Mouse (Mus musculus) megakaryocyte, embryonic 14.5 days (primary cell): ENCODE measurements at regions not wholly inside any gene's neighbourhood (a gene's known extent, or its start where the extent isn't known, plus 50 kb on each side); places are given as distances from the start of the nearest gene placed in this dataset.
A peak's percentile ranks its signal among the peaks of the same experiment; 100 is the strongest.

Experiments
- H3K27me3 ChIP-seq: replicated peaks from 2 replicates; pipeline ENCODE3; 2012; ENCODE audit warnings: inconsistent platforms
- H3K36me3 ChIP-seq: replicated peaks from 2 replicates; pipeline ENCODE3; 2012; ENCODE audit warnings: low read length, inconsistent platforms, mixed read lengths
- H3K4me1 ChIP-seq: 2 replicates; pipeline ENCODE4 v1.6.1; 2012; ENCODE audit warnings: inconsistent platforms
- H3K4me3 ChIP-seq: replicated peaks from 2 replicates; pipeline ENCODE3; 2012; ENCODE audit warnings: moderate library complexity, mild to moderate bottlenecking, inconsistent platforms
- H3K9me3 ChIP-seq: 2 replicates; pipeline ENCODE4 v1.6.1; 2012; ENCODE audit warnings: inconsistent platforms
- FLI1 ChIP-seq: IDR thresholded peaks from 2 replicates; pipeline ENCODE4 v1.6.1; 2012; ENCODE audit warnings: low read length, inconsistent platforms, mixed read lengths
- GATA1 ChIP-seq: IDR thresholded peaks from 3 replicates; pipeline ENCODE4 v1.6.1; 2012; ENCODE audit warnings: mixed read lengths, low read length, inconsistent platforms, borderline replicate concordance

GRCm38 (mm10) chr1:190639846-190640245, 271.7 kb downstream of the Rps6kc1 start:
- peaks cover 7% of the 10 kb centered on the region for H3K9me3 ChIP-seq
- H3K4me1 ChIP-seq: no peaks in the 10 kb centered on the region
- H3K27me3 ChIP-seq: no peaks in the 10 kb centered on the region
- TF ChIP-seq GATA1: no peak
- no peak for TF ChIP-seq FLI1
- no peak overlapping the region for H3K4me3 ChIP-seq
- no peaks in the 10 kb centered on the region for H3K36me3 ChIP-seq

GRCm38 (mm10) chr1:190634935-190635334, 276.6 kb downstream of the Rps6kc1 start:
- H3K4me3 ChIP-seq: no peak overlapping the region
- no peaks in the 10 kb centered on the region for H3K27me3 ChIP-seq
- H3K36me3 ChIP-seq: no peaks in the 10 kb centered on the region
- no peaks in the 10 kb centered on the region; the same call in 1 of the 2 replicates for H3K9me3 ChIP-seq
- H3K4me1 ChIP-seq: no peaks in the 10 kb centered on the region
- TF ChIP-seq GATA1: no peak
- TF ChIP-seq FLI1: no peak

GRCm38 (mm10) chr1:190631641-190632040, 279.9 kb downstream of the Rps6kc1 start:
- no peaks in the 10 kb centered on the region for H3K36me3 ChIP-seq
- H3K27me3 ChIP-seq: no peaks in the 10 kb centered on the region
- H3K9me3 ChIP-seq: no peaks in the 10 kb centered on the region
- no peak overlapping the region for H3K4me3 ChIP-seq
- no peaks in the 10 kb centered on the region for H3K4me1 ChIP-seq
- TF ChIP-seq GATA1: no peak
- TF ChIP-seq FLI1: no peak

GRCm38 (mm10) chr1:190630193-190630592, 281.4 kb downstream of the Rps6kc1 start:
- H3K4me1 ChIP-seq: no peaks in the 10 kb centered on the region
- H3K36me3 ChIP-seq: no peaks in the 10 kb centered on the region
- H3K27me3 ChIP-seq: no peaks in the 10 kb centered on the region
- TF ChIP-seq FLI1 (no peak), GATA1 (no peak)
- peaks cover 5% of the 10 kb centered on the region; the same call in 1 of the 2 replicates for H3K9me3 ChIP-seq
- no peak overlapping the region for H3K4me3 ChIP-seq

- H3K27me3 ChIP-seq: no peaks in the 10 kb centered on the region
- H3K9me3 ChIP-seq: peaks cover 23% of the 10 kb centered on the region
- H3K36me3 ChIP-seq: no peaks in the 10 kb centered on the region
- no peak overlapping the region for H3K4me3 ChIP-seq
- TF ChIP-seq FLI1 (no peak), GATA1 (no peak)
- H3K4me1 ChIP-seq: no peaks in the 10 kb centered on the region
These were observed 287.7 kb downstream of the Rps6kc1 start for GRCm38 (mm10) chr1:190623916-190624315.

- Histone ChIP-seq H3K4me3 (no peak overlapping the region), H3K4me1 (no peaks in the 10 kb centered on the region), H3K36me3 (no peaks in the 10 kb centered on the region), H3K27me3 (no peaks in the 10 kb centered on the region), H3K9me3 (peaks cover 13% of the 10 kb centered on the region)
- TF ChIP-seq GATA1 (no peak), FLI1 (no peak)
These were observed 311.1 kb downstream of the Rps6kc1 start for GRCm38 (mm10) chr1:190600425-190600824.

GRCm38 (mm10) chr1:190599622-190600021, 311.9 kb downstream of the Rps6kc1 start:
- no peak overlapping the region for H3K4me3 ChIP-seq
- H3K9me3 ChIP-seq: peaks cover 13% of the 10 kb centered on the region
- H3K27me3 ChIP-seq: no peaks in the 10 kb centered on the region
- TF ChIP-seq GATA1: no peak
- TF ChIP-seq FLI1: no peak
- H3K4me1 ChIP-seq: no peaks in the 10 kb centered on the region
- no peaks in the 10 kb centered on the region for H3K36me3 ChIP-seq

- no peaks in the 10 kb centered on the region for H3K36me3 ChIP-seq
- TF ChIP-seq GATA1: no peak
- TF ChIP-seq FLI1: no peak
- H3K9me3 ChIP-seq: peaks cover 17% of the 10 kb centered on the region
These were observed 315.4 kb downstream of the Rps6kc1 start for GRCm38 (mm10) chr1:190596209-190596608.

GRCm38 (mm10) chr1:190591621-190592020, 319.9 kb downstream of the Rps6kc1 start:
- Histone ChIP-seq H3K36me3 (no peaks in the 10 kb centered on the region), H3K9me3 (peaks cover 15% of the 10 kb centered on the region; the same call in 1 of the 2 replicates), H3K4me1 (no peaks in the 10 kb centered on the region), H3K4me3 (peak overlapping the region; percentile 66), H3K27me3 (no peaks in the 10 kb centered on the region)
- TF ChIP-seq GATA1 (no peak), FLI1 (no peak)

More at GRCm38 (mm10) chr1:190596209-190596608, 315.4 kb downstream of the Rps6kc1 start:
- Histone ChIP-seq H3K27me3 (no peaks in the 10 kb centered on the region), H3K4me3 (no peak overlapping the region), H3K4me1 (no peaks in the 10 kb centered on the region)

GRCm38 (mm10) chr1:190589586-190589985, 322.0 kb downstream of the Rps6kc1 start:
- Histone ChIP-seq H3K36me3 (no peaks in the 10 kb centered on the region), H3K4me1 (no peaks in the 10 kb centered on the region), H3K9me3 (peaks cover 11% of the 10 kb centered on the region; the same call in 1 of the 2 replicates), H3K4me3 (no peak overlapping the region), H3K27me3 (no peaks in the 10 kb centered on the region)
- no peak for TF ChIP-seq GATA1
- TF ChIP-seq FLI1: no peak

GRCm38 (mm10) chr1:190583272-190583671, 328.3 kb downstream of the Rps6kc1 start:
- Histone ChIP-seq H3K9me3 (no peaks in the 10 kb centered on the region), H3K4me1 (no peaks in the 10 kb centered on the region), H3K36me3 (no peaks in the 10 kb centered on the region), H3K4me3 (no peak overlapping the region), H3K27me3 (no peaks in the 10 kb centered on the region)
- TF ChIP-seq FLI1 (no peak), GATA1 (no peak)
